Mouse (Mus musculus) thymus, postnatal 25 days (tissue): ENCODE measurements around the gene Cfap20.

Experiments used
- DNase-seq: peaks from one replicate; pipeline ENCODE4 v3.0.0; 2022

Gene Cfap20

GRCm38 (mm10) chr8:95434686-95435439 lies at the start of gene Cfap20:
TSS of gene Cfap20 (minus strand) at chr8:95434869.
- DNase-seq: peak; percentile 100

- no peak for DNase-seq
Observed at GRCm38 (mm10) chr8:95470008-95470407, 35.3 kb upstream of the Cfap20 start.

GRCm38 (mm10) chr8:95468995-95469394 lies 34.3 kb upstream of the Cfap20 start:
- no peak for DNase-seq

- DNase-seq: no peak
Observed at GRCm38 (mm10) chr8:95466543-95466942, 31.9 kb upstream of the Cfap20 start.

- DNase-seq: no peak
Observed at GRCm38 (mm10) chr8:95452518-95452917, 17.8 kb upstream of the Cfap20 start.

- DNase-seq: no peak
Observed at GRCm38 (mm10) chr8:95450271-95450670, 15.6 kb upstream of the Cfap20 start.

GRCm38 (mm10) chr8:95447661-95448060 lies 13.0 kb upstream of the Cfap20 start:
- DNase-seq: no peak

GRCm38 (mm10) chr8:95445042-95445441 lies 10.4 kb upstream of the Cfap20 start:
- no peak for DNase-seq

- DNase-seq: no peak
Observed at GRCm38 (mm10) chr8:95441491-95442039, 6.9 kb upstream of the Cfap20 start.

- DNase-seq: no peak
Observed at GRCm38 (mm10) chr8:95440168-95440709, 5.6 kb upstream of the Cfap20 start.

GRCm38 (mm10) chr8:95439421-95439820 lies 4.8 kb upstream of the Cfap20 start:
- DNase-seq: no peak

- no peak for DNase-seq
Observed at GRCm38 (mm10) chr8:95437341-95437992, 2.8 kb upstream of the Cfap20 start.

GRCm38 (mm10) chr8:95435930-95436329 lies 1.3 kb upstream of the Cfap20 start:
- DNase-seq: no peak

GRCm38 (mm10) chr8:95435471-95435870 lies 802 bp upstream of the Cfap20 start:
- no peak for DNase-seq

GRCm38 (mm10) chr8:95434233-95434632 lies 436 bp downstream of the Cfap20 start:
- DNase-seq: no peak

GRCm38 (mm10) chr8:95433124-95433523 lies 1.5 kb downstream of the Cfap20 start:
- no peak for DNase-seq

- no peak for DNase-seq
Observed at GRCm38 (mm10) chr8:95432471-95432870, 2.2 kb downstream of the Cfap20 start.

- DNase-seq: no peak
Observed at GRCm38 (mm10) chr8:95429945-95430344, 4.7 kb downstream of the Cfap20 start.

GRCm38 (mm10) chr8:95427594-95428535 lies 6.8 kb downstream of the Cfap20 start:
- DNase-seq: peak; percentile 78

- no peak for DNase-seq
Observed at GRCm38 (mm10) chr8:95426781-95427281, 7.8 kb downstream of the Cfap20 start.

- DNase-seq: no peak
Observed at GRCm38 (mm10) chr8:95424682-95425081, 10.0 kb downstream of the Cfap20 start.

- no peak for DNase-seq
Observed at GRCm38 (mm10) chr8:95422193-95422810, 12.4 kb downstream of the Cfap20 start.
